Mouse (Mus musculus) heart, adult 18-20 months (tissue): ENCODE results near the gene Foxk1. TPM values are rescaled to one million over a fixed set of nuclear protein-coding genes. Genes with fewer than 3 reads are reported as not detected.

Experiments
- DNase-seq, 2 experiments: peaks; one replicate each; pipeline ENCODE4 v3.0.0; 2021 to 2022; ENCODE audit warnings: mixed read lengths in 1 of 2
- long read RNA-seq, 2 experiments: library from polyadenylated mRNA; stranded (forward); transcript quantifications; one replicate each; pipeline ENCODE4 v2.0.0; 2021
- total RNA-seq, 2 experiments: library from RNA; stranded (reverse); gene quantifications; 2 replicates each; pipeline ENCODE4 v1.2.3; 2021

Foxk1 gene
- 10 to 100 TPM; 15.7 to 15.9 TPM for total RNA-seq
- long read RNA-seq, experiment 1, full-length matches to known transcripts: 1 of 1 reads
- long read RNA-seq, experiment 1, partial matches to known transcripts: 0 of 1 reads
- long read RNA-seq, experiment 1, other reads (novel, unspliced or antisense): 0 of 1 reads
- long read RNA-seq, experiment 2, partial matches to known transcripts: 0 of 1 reads
- long read RNA-seq, experiment 2, other reads (novel, unspliced or antisense): 1 of 1 reads

- peak; percentile 94 to 96 for DNase-seq
Observed at GRCm38 (mm10) chr5:142400981-142401640, at the start of gene Foxk1. Foxk1 (plus strand) TSS chr5:142401497.

GRCm38 (mm10) chr5:142352336-142352892 lies 48.9 kb upstream of the Foxk1 start:
- no peak for DNase-seq

- no peak for DNase-seq
Observed at GRCm38 (mm10) chr5:142355144-142355543, 46.2 kb upstream of the Foxk1 start.

- DNase-seq: no peak
Observed at GRCm38 (mm10) chr5:142361166-142361565, 40.1 kb upstream of the Foxk1 start.

- DNase-seq: peak; percentile 34 to 57
Observed at GRCm38 (mm10) chr5:142362894-142363293, 38.4 kb upstream of the Foxk1 start.

GRCm38 (mm10) chr5:142364095-142364494 lies 37.2 kb upstream of the Foxk1 start:
- DNase-seq: no peak

GRCm38 (mm10) chr5:142367085-142368081 lies 33.9 kb upstream of the Foxk1 start:
- DNase-seq: peak; percentile 98 to 100

GRCm38 (mm10) chr5:142368122-142368521 lies 33.2 kb upstream of the Foxk1 start:
- no peak for DNase-seq

GRCm38 (mm10) chr5:142370406-142371171 lies 30.7 kb upstream of the Foxk1 start:
- DNase-seq: no peak

GRCm38 (mm10) chr5:142371172-142372155 lies 29.8 kb upstream of the Foxk1 start:
- no peak for DNase-seq

- no peak for DNase-seq
Observed at GRCm38 (mm10) chr5:142372207-142372606, 29.1 kb upstream of the Foxk1 start.

GRCm38 (mm10) chr5:142374343-142374742 lies 27.0 kb upstream of the Foxk1 start:
- DNase-seq: no peak

GRCm38 (mm10) chr5:142375641-142376040 lies 25.7 kb upstream of the Foxk1 start:
- DNase-seq: no peak

- peak in 1 of 2 experiments; percentile 66 for DNase-seq
Observed at GRCm38 (mm10) chr5:142376071-142376470, 25.2 kb upstream of the Foxk1 start.

- DNase-seq: no peak
Observed at GRCm38 (mm10) chr5:142378068-142378467, 23.2 kb upstream of the Foxk1 start.

- peak in 1 of 2 experiments; percentile 61 for DNase-seq
Observed at GRCm38 (mm10) chr5:142380491-142380890, 20.8 kb upstream of the Foxk1 start.

GRCm38 (mm10) chr5:142384911-142385660 lies 16.2 kb upstream of the Foxk1 start:
- DNase-seq: peak; percentile 55 to 69

- no peak for DNase-seq
Observed at GRCm38 (mm10) chr5:142386329-142386728, 15.0 kb upstream of the Foxk1 start.
